Mouse (Mus musculus) small intestine, adult 2 months (tissue): ENCODE measurements around the gene Pctp.

Experiments
- CTCF ChIP-seq: fragments of 200-500 bp; IDR thresholded peaks from 2 replicates; pipeline ENCODE4 v1.5.1; 2012; ENCODE audit warnings: low read depth, mild to moderate bottlenecking, control low read depth, inconsistent platforms, low read length, moderate library complexity, mixed read lengths; ENCODE audit not compliant: insufficient replicate concordance, insufficient read length; ENCODE audit errors: extremely low read depth
- POLR2A ChIP-seq: fragments of 200-500 bp; IDR thresholded peaks from 2 replicates; pipeline ENCODE4 v1.6.1; 2012; ENCODE audit warnings: low read depth, mild to moderate bottlenecking, control low read depth, inconsistent platforms, low read length, moderate library complexity

GRCm38 (mm10) chr11:89937241-89937640 lies 65.5 kb downstream of the Pctp start:
- TF ChIP-seq POLR2A (no peak), CTCF (no peak)
